Mouse (Mus musculus) cerebellum, adult 2 months (tissue): Measurements from ENCODE around the gene Prpf40b. TPM values are rescaled to one million over a fixed set of nuclear protein-coding genes. Genes with fewer than 3 reads are reported as not detected.

Experiments used
- DNase-seq, 2 experiments: peaks; one replicate each; pipeline ENCODE4 v3.0.0; 2021
- H3K27ac ChIP-seq: fragments of 200-500 bp; 2 replicates; pipeline ENCODE4 v1.5.1; 2012; ENCODE audit warnings: low read length, control low read depth, inconsistent platforms; ENCODE audit not compliant: insufficient read depth
- H3K27me3 ChIP-seq: fragments of 200-500 bp; 2 replicates; pipeline ENCODE4 v1.6.1; 2012; ENCODE audit warnings: inconsistent platforms, mild to moderate bottlenecking, low read length, moderate library complexity; ENCODE audit not compliant: control insufficient read depth, insufficient read depth
- H3K4me1 ChIP-seq: fragments of 200-500 bp; 2 replicates; pipeline ENCODE4 v1.6.1; 2011; ENCODE audit warnings: low read length; ENCODE audit not compliant: control insufficient read depth, insufficient read depth
- H3K4me3 ChIP-seq: fragments of 200-500 bp; replicated peaks from 2 replicates; pipeline ENCODE3; 2011; ENCODE audit warnings: mild to moderate bottlenecking, low read depth, low read length, control low read depth; ENCODE audit not compliant: insufficient read depth
- CTCF ChIP-seq: fragments of 200-500 bp; IDR thresholded peaks from 2 replicates; pipeline ENCODE4 v1.5.1; 2011; ENCODE audit warnings: low read depth, mild to moderate bottlenecking, control low read depth, low read length, moderate library complexity, borderline replicate concordance; ENCODE audit not compliant: insufficient read depth
- POLR2A ChIP-seq: fragments of 200-500 bp; IDR thresholded peaks from 2 replicates; pipeline ENCODE4 v1.6.1; 2011; ENCODE audit warnings: low read length, control low read depth, borderline replicate concordance; ENCODE audit not compliant: insufficient read depth
- WGBS: fragments of 180-500 bp; shearing (Covaris S2); methylation state at CpG from one replicate; pipeline ENCODE4 v1.1.7; 2018; 5-methylcytosine and 5-hydroxymethylcytosine counted together
- polyA plus RNA-seq: library from polyadenylated mRNA; depleted of rRNA; stranded (reverse); fragments of >200 nt; gene quantifications from 2 replicates; pipeline ENCODE4 v1.2.3, GENCODE M21; 2012

Prpf40b gene
- polyA plus RNA-seq, 1 experiment, result 152 TPM

DNA sequence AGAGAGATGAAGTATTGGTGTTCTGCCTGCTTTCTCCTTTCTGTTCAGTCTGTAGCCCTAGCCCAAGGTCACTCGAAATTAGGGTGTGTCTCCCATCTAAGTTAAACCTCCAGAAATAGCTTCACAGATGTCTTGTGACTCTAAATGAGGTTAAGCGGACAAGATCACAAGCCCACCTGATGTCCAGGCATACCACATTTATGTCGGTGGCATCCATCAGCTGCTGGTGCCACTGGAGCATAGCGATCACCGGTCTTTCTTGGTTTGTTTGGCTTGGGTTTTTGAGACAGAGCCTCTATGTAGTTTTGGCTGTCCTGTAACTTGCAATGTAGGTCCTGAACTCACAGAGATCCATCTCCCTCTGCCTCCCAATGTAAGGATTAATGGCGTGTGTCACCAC is 41.1 kb upstream of the Prpf40b start:
- no peak for TF ChIP-seq CTCF
- no peak for TF ChIP-seq POLR2A
- DNase-seq, result no peak
- Histone ChIP-seq H3K4me3 (no peak overlapping the region), H3K27ac (no peak overlapping the region), H3K4me1 (peaks cover 9% of the 10 kb centered on the region), H3K27me3 (no peaks in the 10 kb centered on the region)
- 95% methylated on average over 6 of the region's 6 CpGs for WGBS

DNA sequence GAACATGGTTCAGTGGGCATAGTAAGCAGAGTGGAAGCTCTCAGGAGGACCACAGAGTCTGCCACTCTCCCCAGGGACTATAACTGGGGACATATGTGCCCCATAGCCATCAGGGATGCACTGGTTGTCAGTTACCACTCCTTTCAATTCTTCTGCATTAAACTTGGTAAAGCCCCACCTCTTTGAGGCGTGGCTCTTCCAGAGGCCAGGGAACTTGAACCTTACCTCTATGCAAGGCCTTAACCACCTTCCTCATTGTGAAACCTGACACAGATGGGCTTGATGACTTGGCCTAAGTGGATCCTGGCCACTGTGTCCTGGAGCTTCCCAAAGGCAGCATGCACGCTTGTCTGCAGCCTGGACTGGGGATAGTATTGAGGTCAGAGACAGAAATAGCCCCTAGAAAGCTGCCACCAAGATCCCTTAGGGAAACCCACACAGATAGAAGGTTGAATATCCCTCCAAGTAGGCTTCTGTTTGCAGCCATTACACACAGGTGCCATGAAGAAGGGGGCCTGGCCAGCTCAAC is 40.3 kb upstream of the Prpf40b start:
- no peak overlapping the region for H3K27ac ChIP-seq
- WGBS, result 77% methylated on average over 2 of the region's 2 CpGs
- no peaks in the 10 kb centered on the region for H3K27me3 ChIP-seq
- peaks cover 6% of the 10 kb centered on the region; the same call in 1 of the 2 replicates for H3K4me1 ChIP-seq
- no peak for TF ChIP-seq POLR2A
- no peak for TF ChIP-seq CTCF
- DNase-seq, result no peak
- H3K4me3 ChIP-seq, result no peak overlapping the region

DNA sequence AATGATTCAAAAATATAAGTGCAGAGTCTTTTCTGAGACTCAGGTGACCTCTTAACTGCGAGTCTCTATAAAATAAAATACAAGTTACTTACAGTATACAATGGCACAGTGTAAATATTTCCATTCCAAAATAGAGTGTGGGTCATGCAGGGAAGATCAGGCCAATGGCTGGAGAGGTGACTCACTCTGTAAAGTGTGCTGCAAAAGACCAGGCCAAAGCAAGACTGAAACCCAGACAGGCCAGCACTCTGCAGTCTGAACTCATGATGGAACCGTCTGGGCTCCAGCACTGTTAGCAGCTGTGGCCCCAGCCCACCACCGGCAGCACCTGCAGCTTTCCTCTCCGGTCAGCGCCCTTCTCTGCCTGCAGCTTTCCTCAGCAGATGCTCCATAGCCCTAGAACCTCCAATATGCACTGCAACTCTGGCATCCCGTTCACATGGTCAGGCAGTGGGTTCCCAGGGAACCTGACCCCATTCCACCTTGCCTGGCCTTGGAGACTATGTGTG is 39.6 kb upstream of the Prpf40b start:
- Histone ChIP-seq H3K4me1 (no peaks in the 10 kb centered on the region; the same call in 1 of the 2 replicates), H3K27ac (no peak overlapping the region), H3K4me3 (no peak overlapping the region), H3K27me3 (no peaks in the 10 kb centered on the region)
- DNase-seq, result no peak
- 82% methylated on average over 6 of the region's 6 CpGs for WGBS
- TF ChIP-seq POLR2A, result no peak
- TF ChIP-seq CTCF, result no peak

DNA sequence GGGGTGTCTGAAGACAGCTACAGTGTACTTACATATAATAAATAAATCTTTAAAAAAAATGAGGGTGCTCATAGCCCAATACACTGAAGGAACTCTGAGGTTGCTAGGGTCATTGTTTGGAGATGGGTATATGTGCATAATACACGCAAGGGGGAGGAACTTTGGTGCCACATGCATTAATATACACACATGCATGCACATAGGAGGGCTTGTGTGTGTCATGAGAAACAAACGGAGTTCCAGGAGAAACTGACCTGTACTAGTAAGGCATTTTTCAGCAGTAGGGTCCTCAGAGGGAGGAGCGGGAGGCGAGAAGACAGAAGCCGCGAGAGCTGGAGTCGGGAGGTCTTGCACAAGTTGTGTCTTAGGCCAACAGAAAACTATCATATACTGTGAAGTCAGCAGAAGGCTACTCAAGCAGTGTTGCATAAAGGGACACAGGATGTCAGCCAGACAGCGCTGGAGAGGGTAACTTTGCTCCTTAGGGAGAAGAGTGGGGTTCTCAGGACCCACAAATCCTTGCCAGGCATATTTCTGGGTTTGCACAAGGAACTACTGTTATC is 35.6 kb upstream of the Prpf40b start:
- WGBS, result 68% methylated on average over 8 of the region's 8 CpGs
- H3K4me3 ChIP-seq, result peak overlapping the region; percentile 26
- no peak for DNase-seq
- H3K27ac ChIP-seq, result no peak overlapping the region
- no peak for TF ChIP-seq POLR2A
- TF ChIP-seq CTCF, result no peak
- H3K4me1 ChIP-seq, result no peaks in the 10 kb centered on the region
- H3K27me3 ChIP-seq, result no peaks in the 10 kb centered on the region

DNA sequence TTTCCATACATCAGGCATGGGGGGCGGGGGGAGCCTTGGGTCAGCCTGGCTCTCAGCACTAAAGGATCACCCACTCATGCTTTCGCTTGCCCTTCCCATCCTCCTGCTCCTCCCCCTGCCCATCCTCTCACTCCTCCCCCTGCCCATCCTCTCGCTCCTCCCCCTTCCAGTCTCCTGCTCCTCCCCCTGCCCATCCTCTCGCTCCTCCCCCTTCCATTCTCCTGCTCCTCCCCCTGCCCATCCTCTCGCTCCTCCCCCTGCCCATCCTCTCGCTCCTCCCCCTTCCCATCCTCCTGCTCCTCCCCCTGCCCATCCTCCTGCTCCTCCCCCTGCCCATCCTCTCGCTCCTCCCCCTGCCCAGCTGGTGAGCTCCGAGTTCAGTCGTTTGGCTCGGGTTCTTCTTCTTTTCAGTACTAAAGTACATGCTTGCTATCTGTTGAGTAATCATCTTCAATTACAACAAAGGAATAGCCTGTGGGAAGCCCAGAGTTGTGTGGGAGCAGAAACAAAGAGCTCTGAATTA is 35.1 kb upstream of the Prpf40b start:
- H3K27ac ChIP-seq, result no peak overlapping the region
- peak overlapping the region; percentile 26 for H3K4me3 ChIP-seq
- WGBS, result 7% methylated on average over 10 of the region's 10 CpGs
- H3K4me1 ChIP-seq, result no peaks in the 10 kb centered on the region
- DNase-seq, result peak; percentile 30 to 50
- TF ChIP-seq CTCF, result no peak
- no peak for TF ChIP-seq POLR2A
- H3K27me3 ChIP-seq, result no peaks in the 10 kb centered on the region

DNA sequence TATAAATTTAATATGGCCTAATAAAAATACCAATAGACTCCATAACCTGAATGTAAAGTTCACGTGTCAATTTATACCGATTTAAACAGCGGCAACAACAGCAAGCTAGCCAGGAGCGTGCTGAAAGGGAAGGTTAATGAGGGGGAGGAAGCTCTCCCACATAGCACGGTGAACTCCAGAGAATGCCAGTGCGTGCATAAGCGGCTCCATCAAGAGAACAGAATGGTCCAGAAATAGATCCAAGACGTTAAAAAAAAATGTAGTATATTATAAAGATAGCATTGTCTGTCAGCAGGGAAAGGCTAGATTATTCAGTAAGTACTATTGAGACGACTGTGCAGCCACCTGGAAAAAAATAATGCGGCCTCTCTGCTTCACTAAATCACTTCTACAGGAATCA is 32.2 kb upstream of the Prpf40b start:
- no peak overlapping the region for H3K27ac ChIP-seq
- TF ChIP-seq CTCF (no peak), POLR2A (no peak)
- 43% methylated on average over 10 of the region's 10 CpGs for WGBS
- no peak overlapping the region for H3K4me3 ChIP-seq
- H3K4me1 ChIP-seq, result no peaks in the 10 kb centered on the region
- H3K27me3 ChIP-seq, result no peaks in the 10 kb centered on the region
- DNase-seq, result no peak

DNA sequence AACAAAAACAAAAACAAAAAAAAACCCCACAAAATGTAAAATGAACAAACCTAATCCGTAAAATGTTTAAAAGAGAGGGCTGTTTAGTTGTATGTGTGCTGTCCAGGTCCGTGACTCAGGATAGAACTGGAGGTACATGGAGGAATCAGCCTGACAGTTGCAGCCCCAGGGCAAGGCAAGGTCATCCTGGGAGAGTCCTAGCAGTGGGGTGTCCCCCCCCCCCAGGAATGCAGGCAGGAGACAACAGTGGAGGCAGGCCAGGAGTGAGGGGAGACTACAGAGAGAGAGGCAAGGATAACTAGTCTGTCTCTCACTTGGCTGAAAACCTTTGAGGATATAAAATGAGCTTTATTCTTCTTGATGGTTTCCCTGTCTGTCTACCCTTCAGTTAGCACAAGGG is 30.5 kb upstream of the Prpf40b start:
- H3K4me1 ChIP-seq, result no peaks in the 10 kb centered on the region
- no peak overlapping the region for H3K27ac ChIP-seq
- TF ChIP-seq CTCF, result no peak
- TF ChIP-seq POLR2A, result no peak
- H3K27me3 ChIP-seq, result no peaks in the 10 kb centered on the region
- DNase-seq, result no peak
- no peak overlapping the region for H3K4me3 ChIP-seq
- WGBS, result 95% methylated on average over 2 of the region's 2 CpGs

DNA sequence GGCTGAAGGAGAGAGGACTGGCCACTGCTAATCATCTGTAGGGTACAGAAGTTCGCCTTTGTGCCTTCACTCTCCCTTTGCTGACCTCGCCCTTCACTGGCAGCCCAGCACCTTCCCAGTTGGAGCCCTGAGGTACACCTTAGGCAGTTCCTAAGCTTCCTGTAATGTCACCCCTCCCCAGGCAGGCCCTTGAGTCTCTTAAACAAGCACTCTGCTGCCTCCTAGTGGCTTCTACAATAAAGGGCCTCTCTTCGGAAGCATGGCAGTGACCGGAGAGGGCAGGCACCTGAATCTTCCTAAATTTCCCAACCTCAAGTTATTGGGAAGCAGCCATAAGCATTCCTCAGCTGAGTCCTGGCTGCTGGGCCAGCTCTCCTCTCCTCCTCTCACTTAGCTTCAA is 29.2 kb upstream of the Prpf40b start:
- TF ChIP-seq CTCF, result peak; percentile 79
- TF ChIP-seq POLR2A, result no peak
- no peaks in the 10 kb centered on the region for H3K27me3 ChIP-seq
- no peak overlapping the region for H3K4me3 ChIP-seq
- no peak overlapping the region for H3K27ac ChIP-seq
- no peaks in the 10 kb centered on the region for H3K4me1 ChIP-seq
- peak; percentile 58 to 75 for DNase-seq
- 32% methylated on average over 4 of the region's 4 CpGs for WGBS
